Comparison of ENCODE assay signal across 8 mouse cellular contexts in the genomic region with DNA sequence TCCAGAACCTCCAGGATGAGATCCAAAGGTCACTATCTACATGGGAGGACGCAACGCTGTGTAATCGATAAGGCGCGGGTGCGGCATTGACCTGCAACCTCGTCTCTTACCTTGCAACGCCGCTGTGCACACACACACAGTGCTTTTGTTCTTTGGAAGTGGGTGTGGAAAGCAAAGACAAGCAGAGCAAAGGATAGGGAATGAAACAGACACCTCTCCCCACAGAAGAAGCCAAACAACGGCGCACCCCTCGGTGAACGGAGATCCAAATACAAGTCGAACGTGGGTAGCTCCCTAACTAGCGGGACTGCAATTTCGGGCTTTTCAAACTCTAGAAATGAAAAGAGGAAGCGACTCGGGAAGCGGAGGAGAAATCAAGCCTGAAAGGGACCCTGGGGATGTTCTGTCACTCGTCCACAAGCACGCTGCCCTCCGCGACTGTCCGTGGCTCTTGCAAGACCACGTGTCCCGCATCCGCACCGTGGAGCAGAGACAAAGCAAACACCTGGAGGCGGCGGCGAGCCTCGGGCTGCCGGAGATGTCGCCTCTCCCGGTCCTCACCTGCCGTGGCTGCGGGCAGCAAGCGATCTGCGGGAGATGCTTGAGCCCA. TPM values are rescaled to one million over a fixed set of nuclear protein-coding genes. Genes with fewer than 3 reads are reported as not detected.
DNase-seq lines count a peak whose midpoint lies in the region; ATAC-seq lines count a peak whose summit lies in the region.

No protein-coding gene starts in this region.

- peak overlapping the region; percentile 82 for H3K27ac ChIP-seq in heart, embryonic 11.5 days (ENCODE audit: low read depth, low read length)
- peak overlapping the region; percentile 72; the same call in 1 of the 2 replicates for H3K27ac ChIP-seq in embryonic facial prominence, embryonic 12.5 days
- peak overlapping the region; percentile 32; the same call in 1 of the 2 replicates for H3K27ac ChIP-seq in limb, embryonic 11.5 days (replicated peaks; ENCODE audit: low read depth, low read length)
- peak overlapping the region; percentile 92 for H3K27ac ChIP-seq in midbrain, embryonic 15.5 days

- H3K36me3 ChIP-seq in heart, embryonic 11.5 days (ENCODE audit: control insufficient read depth, insufficient read depth, low read length) = no peaks in the 10 kb centered on the region
- H3K36me3 ChIP-seq in embryonic facial prominence, embryonic 12.5 days = no peaks in the 10 kb centered on the region
- no peaks in the 10 kb centered on the region for H3K36me3 ChIP-seq in limb, embryonic 11.5 days (ENCODE audit: control insufficient read depth, insufficient read depth, low read length)
- H3K36me3 ChIP-seq in midbrain, embryonic 15.5 days (replicated peaks) = no peaks in the 10 kb centered on the region

- intact Hi-C loops in heart, postnatal 14 days (cut with DNase I) = no loop called here

- peak overlapping the region; percentile 99 for H3K4me3 ChIP-seq in heart, embryonic 11.5 days (ENCODE audit: low read depth, low read length)
- H3K4me3 ChIP-seq in embryonic facial prominence, embryonic 12.5 days = peak overlapping the region; percentile 86
- peak overlapping the region; percentile 88 for H3K4me3 ChIP-seq in limb, embryonic 11.5 days (ENCODE audit: low read depth, low read length)
- H3K4me3 ChIP-seq in midbrain, embryonic 15.5 days = peak overlapping the region; percentile 83

- peak; percentile 50; the same call in 1 of the 2 replicates for ATAC-seq in heart, embryonic 11.5 days (replicated peaks; ENCODE audit: insufficient number of reproducible peaks, low FRiP score, low TSS enrichment)
- ATAC-seq in embryonic facial prominence, embryonic 12.5 days (ENCODE audit: insufficient number of reproducible peaks, insufficient read depth, low FRiP score, low TSS enrichment) = no peak; the same call in 1 of the 2 replicates
- peak; percentile 59 for ATAC-seq in limb, embryonic 11.5 days (ENCODE audit: insufficient number of reproducible peaks, low FRiP score, low TSS enrichment, low read depth)
- ATAC-seq in midbrain, embryonic 15.5 days (replicated peaks) = peak; percentile 82

- peaks cover 6% of the 10 kb centered on the region for H3K4me1 ChIP-seq in heart, embryonic 11.5 days (ENCODE audit: control insufficient read depth, insufficient read depth, low read length)
- H3K4me1 ChIP-seq in embryonic facial prominence, embryonic 12.5 days = peaks cover 16% of the 10 kb centered on the region
- H3K4me1 ChIP-seq in limb, embryonic 11.5 days (ENCODE audit: control insufficient read depth, insufficient read depth, low read length) = no peaks in the 10 kb centered on the region
- peaks cover 33% of the 10 kb centered on the region for H3K4me1 ChIP-seq in midbrain, embryonic 15.5 days

- no peak for DNase-seq in heart, postnatal 4 days
- DNase-seq in Muller cell, postnatal 12 days (ENCODE audit: inconsistent ontology term) = peak; percentile 36
- DNase-seq in heart, postnatal 14 days = peak; percentile 17 to 21
- peak; percentile 48 for DNase-seq in limb, embryonic 11.5 days (ENCODE audit: low spot score)
- peak; percentile 50 for DNase-seq in thymus, postnatal 4 days

- no peaks in the 10 kb centered on the region for H3K9me3 ChIP-seq in heart, embryonic 11.5 days (replicated peaks; ENCODE audit: control insufficient read depth, low read length)
- no peaks in the 10 kb centered on the region for H3K9me3 ChIP-seq in embryonic facial prominence, embryonic 12.5 days
- no peaks in the 10 kb centered on the region for H3K9me3 ChIP-seq in limb, embryonic 11.5 days (ENCODE audit: control insufficient read depth, low read length)
- no peaks in the 10 kb centered on the region for H3K9me3 ChIP-seq in midbrain, embryonic 15.5 days

- no peaks in the 10 kb centered on the region for H3K27me3 ChIP-seq in heart, embryonic 11.5 days (ENCODE audit: control insufficient read depth, insufficient read depth, low read length)
- no peaks in the 10 kb centered on the region for H3K27me3 ChIP-seq in embryonic facial prominence, embryonic 12.5 days
- no peaks in the 10 kb centered on the region for H3K27me3 ChIP-seq in limb, embryonic 11.5 days (ENCODE audit: control insufficient read depth, insufficient read depth, low read length)
- H3K27me3 ChIP-seq in midbrain, embryonic 15.5 days (replicated peaks) = 0 out of 2 replicates have a peak, but pooled peaks cover 3% of the 10 kb centered on the region

- H3K4me2 ChIP-seq in heart, embryonic 11.5 days = peak overlapping the region; percentile 70
- peak overlapping the region; percentile 50 for H3K4me2 ChIP-seq in embryonic facial prominence, embryonic 12.5 days (replicated peaks)
- H3K4me2 ChIP-seq in limb, embryonic 11.5 days (ENCODE audit: low read depth, severe bottlenecking) = peak overlapping the region; percentile 58
- H3K4me2 ChIP-seq in midbrain, embryonic 15.5 days = peak overlapping the region; percentile 63

- peak overlapping the region; percentile 89 for H3K9ac ChIP-seq in heart, embryonic 11.5 days (ENCODE audit: low read depth, low read length)
- H3K9ac ChIP-seq in embryonic facial prominence, embryonic 12.5 days = peak overlapping the region; percentile 79
- H3K9ac ChIP-seq in limb, embryonic 11.5 days (ENCODE audit: low read length) = peak overlapping the region; percentile 85
- H3K9ac ChIP-seq in midbrain, embryonic 15.5 days = peak overlapping the region; percentile 76

- under 1% methylated on average over 40 of the region's 40 CpGs for WGBS in heart, embryonic 11.5 days (ENCODE audit: insufficient replicate concordance)
- under 1% methylated on average over 40 of the region's 40 CpGs for WGBS in embryonic facial prominence, embryonic 12.5 days
- WGBS in limb, embryonic 11.5 days = under 1% methylated on average over 40 of the region's 40 CpGs
- WGBS in midbrain, embryonic 15.5 days = under 1% methylated on average over 40 of the region's 40 CpGs

RNA-seq across cellular contexts. Expression of gene Gin1, which starts 0.6 kb away (rescaled TPM):
- 12.5 and 16.7 TPM in 2 replicates for polyA plus RNA-seq in heart, embryonic 11.5 days (2014; fragmentation: Nextera tagmentation; extraction: Ambion mirVana)
- total RNA-seq in heart, postnatal 4 days (2021) = 1 to 10 TPM; 8.1 to 8.8 TPM
- 18.0 and 21.2 TPM in 2 replicates for polyA plus RNA-seq in embryonic facial prominence, embryonic 12.5 days (2016; fragmentation: Nextera tagmentation; extraction: Ambion mirVana)
- total RNA-seq in heart, postnatal 14 days (2021) = 10 to 100 TPM in 1 of 2 experiments, 1 to 10 TPM in 1; 8.8 to 10.3 TPM
- polyA plus RNA-seq in limb, embryonic 11.5 days (2014; fragmentation: Nextera tagmentation; extraction: Ambion mirVana) = 11.8 and 12.0 TPM in 2 replicates
- 14.6 and 16.4 TPM in 2 replicates for polyA plus RNA-seq in midbrain, embryonic 15.5 days (2015; fragmentation: Nextera tagmentation; extraction: Ambion mirVana)

RNA-seq across cellular contexts. Expression of gene Ppip5k2, which starts 0.8 kb away (rescaled TPM):
- 33.2 and 37.4 TPM in 2 replicates for polyA plus RNA-seq in heart, embryonic 11.5 days (2014; fragmentation: Nextera tagmentation; extraction: Ambion mirVana)
- total RNA-seq in heart, postnatal 4 days (2021) = 10 to 100 TPM; 63.5 to 66.0 TPM
- polyA plus RNA-seq in embryonic facial prominence, embryonic 12.5 days (2016; fragmentation: Nextera tagmentation; extraction: Ambion mirVana) = 44.8 and 46.4 TPM in 2 replicates
- total RNA-seq in heart, postnatal 14 days (2021) = 100 to 1,000 TPM in 1 of 2 experiments, 10 to 100 TPM in 1; 90.2 to 117 TPM
- 46.2 and 52.1 TPM in 2 replicates for polyA plus RNA-seq in limb, embryonic 11.5 days (2014; fragmentation: Nextera tagmentation; extraction: Ambion mirVana)
- polyA plus RNA-seq in midbrain, embryonic 15.5 days (2015; fragmentation: Nextera tagmentation; extraction: Ambion mirVana) = 59.9 and 69.9 TPM in 2 replicates

Comparison
In these comparisons a context has a peak if more than half of its experiments do, and no peak if none do; other contexts are left out.
1. H3K27ac ChIP-seq: peak in every context shown above with its lines; median percentile 92 in midbrain, embryonic 15.5 days; 82 in heart, embryonic 11.5 days; 72 in embryonic facial prominence, embryonic 12.5 days; 32 in limb, embryonic 11.5 days.